Mouse (Mus musculus) cerebellum, adult 11 months (tissue): Measurements from ENCODE around the gene Slc4a1.

Source experiments
- DNase-seq: peaks from one replicate; pipeline ENCODE4 v3.0.0; 2022

Gene Slc4a1

GRCm38 (mm10) chr11:102374108-102374725, 8.2 kb upstream of the Slc4a1 start:
- no peak for DNase-seq

GRCm38 (mm10) chr11:102373646-102374045, 7.6 kb upstream of the Slc4a1 start:
- no peak for DNase-seq

DNA sequence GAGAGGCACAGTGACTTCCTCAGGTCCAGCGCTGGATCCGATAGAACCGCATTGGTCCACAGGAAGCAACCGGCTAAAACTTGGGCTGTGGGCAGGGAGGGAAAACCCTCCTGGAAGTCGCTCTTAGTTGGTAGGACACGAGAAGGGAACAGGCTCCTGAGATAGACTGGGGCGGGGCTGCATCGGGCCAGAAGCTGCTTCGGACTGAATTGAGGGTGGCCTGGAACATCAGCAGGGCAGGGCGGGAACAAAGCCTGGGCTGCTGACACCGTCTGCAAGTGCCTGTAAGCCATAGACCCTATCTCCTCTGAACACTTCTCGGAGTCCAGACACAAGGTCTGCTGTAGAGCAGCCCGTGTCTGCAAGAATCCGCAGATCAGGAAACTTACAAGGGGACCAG, 6.9 kb upstream of the Slc4a1 start:
- no peak for DNase-seq

- no peak for DNase-seq
Measured at GRCm38 (mm10) chr11:102371926-102372685, 6.1 kb upstream of the Slc4a1 start.

- DNase-seq: no peak
Measured at GRCm38 (mm10) chr11:102370285-102370684, 4.3 kb upstream of the Slc4a1 start.

- no peak for DNase-seq
Measured at GRCm38 (mm10) chr11:102369263-102369662, 3.3 kb upstream of the Slc4a1 start.

- no peak for DNase-seq
Measured at GRCm38 (mm10) chr11:102368347-102368746, 2.3 kb upstream of the Slc4a1 start.

DNA sequence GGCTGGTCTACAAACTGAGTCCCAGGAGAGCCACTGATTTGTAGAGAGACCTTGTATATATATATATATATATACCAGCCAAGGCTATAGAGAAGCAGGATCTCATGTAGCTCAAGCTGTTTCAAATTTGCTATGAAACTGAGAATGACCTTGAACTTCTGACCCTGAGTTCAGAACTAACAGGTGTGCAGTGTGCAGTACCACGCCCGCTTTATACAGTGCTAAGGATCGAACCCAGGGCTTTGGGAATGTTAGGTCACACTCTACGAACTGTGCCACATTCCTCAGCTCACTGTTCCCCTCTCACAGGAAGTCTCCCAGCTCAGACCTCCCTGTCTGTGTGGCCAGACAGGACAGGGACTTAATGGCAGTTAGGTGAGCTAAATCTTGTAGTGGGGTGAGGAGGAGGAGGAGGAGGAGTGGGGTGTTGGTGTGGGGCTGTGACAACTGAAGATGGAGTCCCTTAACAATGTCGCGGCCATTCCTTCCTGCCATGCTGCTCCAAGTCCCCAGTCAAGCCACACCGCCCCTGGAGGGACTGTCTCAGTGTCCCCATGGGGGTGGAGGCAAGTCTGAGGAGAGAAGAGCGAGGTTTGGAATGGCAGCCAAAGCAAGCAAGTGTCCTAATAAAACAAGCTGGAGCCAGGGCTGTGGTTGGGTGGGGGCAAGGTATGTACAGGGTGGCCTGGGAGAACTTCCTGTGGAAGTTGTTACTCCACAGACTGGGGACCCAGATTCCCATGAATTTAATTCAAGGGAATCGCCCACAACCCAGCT, 1.7 kb upstream of the Slc4a1 start:
- DNase-seq: no peak

- no peak for DNase-seq
Measured at GRCm38 (mm10) chr11:102365699-102366098, 304 bp downstream of the Slc4a1 start.

GRCm38 (mm10) chr11:102364570-102365371, 1.2 kb downstream of the Slc4a1 start:
- no peak for DNase-seq

DNA sequence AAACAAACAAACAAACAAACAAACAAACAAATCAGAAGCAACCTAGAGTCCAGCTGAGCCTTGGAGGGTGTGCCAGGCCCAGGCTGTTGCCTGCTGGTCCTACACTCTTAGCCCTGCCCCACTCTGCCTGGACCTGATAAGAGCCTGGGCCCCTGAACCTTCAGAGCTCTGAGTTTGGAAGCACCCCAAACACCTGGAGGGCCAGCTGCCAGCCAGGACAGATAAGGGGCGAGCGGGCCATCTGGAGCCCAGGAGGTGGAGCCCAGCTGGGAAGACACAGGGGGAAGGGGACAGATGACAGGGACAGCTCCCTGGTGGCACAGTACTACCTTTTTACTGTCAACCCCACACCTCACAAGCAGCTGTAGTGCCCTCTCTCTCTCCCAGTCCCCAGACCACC, 2.4 kb downstream of the Slc4a1 start:
- no peak for DNase-seq

DNA sequence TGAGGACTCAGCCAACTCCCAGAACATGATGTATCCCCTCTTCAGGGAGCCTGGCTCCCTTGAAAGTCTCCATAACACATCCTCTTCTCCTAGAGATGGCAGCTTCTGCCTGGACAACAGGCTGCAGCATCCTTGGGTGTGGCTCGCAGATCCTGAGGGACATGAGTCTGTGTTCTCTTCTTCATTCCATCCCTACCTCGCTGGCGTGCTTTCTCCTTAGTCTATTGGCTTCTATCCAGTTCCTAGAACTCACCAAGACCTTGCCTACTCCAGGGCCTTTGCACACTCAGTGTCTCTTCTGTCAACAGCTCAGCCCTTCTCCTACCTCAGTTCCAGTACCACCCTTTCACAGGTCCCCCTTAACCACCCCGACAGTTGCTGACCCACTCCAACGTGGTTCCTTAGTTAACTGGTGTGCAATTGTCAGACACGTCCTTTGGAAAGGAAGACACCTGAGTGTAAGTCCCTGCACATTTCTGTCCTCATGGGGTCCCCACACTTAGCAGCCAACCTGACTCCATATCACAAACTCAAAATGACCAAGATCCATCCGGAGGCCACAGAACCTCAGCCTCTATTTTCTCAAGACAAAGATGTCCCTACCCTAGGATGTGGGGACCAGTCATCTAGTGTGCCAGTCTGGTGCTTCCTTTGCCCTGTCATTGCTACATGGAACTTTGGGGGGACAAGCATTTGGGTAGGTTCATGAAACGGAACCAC, 4.1 kb downstream of the Slc4a1 start:
- DNase-seq: no peak

DNA sequence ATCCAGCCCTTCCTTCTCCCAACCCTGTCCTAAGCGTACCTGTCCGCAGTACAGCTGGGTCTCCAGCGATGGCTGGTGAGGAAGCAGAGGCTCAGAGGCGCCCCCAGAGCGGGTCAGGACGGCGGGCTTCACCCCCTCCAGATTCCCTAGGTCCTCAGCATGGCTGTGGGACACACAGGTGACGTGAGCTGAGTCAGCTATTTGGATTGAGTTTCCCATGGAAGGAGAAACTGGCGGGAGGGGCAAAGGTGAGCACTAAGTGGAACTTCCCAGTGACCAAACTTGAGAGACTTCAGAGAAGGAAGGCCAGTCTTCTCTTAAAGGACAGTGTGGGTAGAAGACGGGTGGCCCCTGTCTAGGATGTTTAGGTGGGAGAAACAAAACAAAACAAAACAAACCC, 7.6 kb downstream of the Slc4a1 start:
- no peak for DNase-seq

DNA sequence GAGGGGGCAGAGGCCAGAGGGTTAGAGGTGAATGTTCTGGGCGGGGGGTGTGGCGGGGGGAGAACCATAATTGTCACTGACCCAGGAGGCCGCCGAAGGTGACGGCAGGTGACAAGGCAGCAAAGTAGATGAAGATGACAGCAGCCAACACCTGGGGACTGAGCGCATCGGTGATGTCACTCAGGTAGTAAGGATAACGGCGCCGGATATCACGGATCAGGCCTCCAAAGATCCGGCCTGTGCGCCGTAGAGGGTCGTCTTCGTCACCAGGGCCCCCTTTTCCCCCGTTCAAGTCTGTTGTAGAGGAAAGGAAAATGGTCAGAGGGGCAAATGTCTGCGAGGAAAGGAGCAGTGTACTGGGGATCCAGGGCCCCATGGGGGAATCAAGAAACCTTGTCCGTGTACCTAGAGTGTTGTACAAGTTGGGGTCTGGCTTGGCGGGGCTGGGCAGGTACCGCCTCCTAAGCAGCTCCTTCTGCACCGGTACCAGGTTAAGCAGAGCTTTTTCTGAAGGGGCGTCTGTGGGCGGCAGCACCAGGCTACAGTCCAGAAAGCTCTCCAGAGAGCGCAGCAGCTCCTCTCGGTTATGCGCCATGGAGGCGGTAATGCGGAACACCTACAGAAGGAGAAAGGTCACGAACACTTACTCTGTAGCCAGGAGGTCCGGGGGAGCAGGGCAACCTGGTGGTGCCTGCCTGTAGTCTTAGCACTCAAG, 9.2 kb downstream of the Slc4a1 start:
- DNase-seq: no peak

DNA sequence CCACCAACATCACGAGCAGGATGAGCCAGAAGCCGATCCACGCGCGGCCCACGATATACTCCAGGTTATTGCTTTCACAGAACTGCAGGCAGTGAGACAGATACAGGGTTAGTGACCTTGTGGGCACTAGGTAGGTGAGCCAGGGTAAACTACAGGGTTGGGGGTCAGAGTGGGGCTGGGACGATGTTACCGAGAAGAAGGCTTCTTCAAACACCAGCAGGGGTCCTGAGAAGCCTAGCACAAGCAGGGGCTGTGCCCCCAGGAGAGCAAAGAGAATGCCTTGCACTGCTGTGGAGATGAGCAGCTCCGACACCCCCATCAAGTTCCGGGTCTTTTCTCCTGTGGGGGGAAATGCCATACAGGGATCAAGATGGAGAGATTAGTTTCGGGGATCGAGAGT, 9.8 kb downstream of the Slc4a1 start:
- no peak for DNase-seq

- DNase-seq: no peak
Measured at GRCm38 (mm10) chr11:102355501-102355900, 10.5 kb downstream of the Slc4a1 start.

- DNase-seq: peak; percentile 67
Measured at GRCm38 (mm10) chr11:102353021-102353431, 13.0 kb downstream of the Slc4a1 start.

GRCm38 (mm10) chr11:102352378-102352777, 13.6 kb downstream of the Slc4a1 start:
- DNase-seq: peak; percentile 42

DNA sequence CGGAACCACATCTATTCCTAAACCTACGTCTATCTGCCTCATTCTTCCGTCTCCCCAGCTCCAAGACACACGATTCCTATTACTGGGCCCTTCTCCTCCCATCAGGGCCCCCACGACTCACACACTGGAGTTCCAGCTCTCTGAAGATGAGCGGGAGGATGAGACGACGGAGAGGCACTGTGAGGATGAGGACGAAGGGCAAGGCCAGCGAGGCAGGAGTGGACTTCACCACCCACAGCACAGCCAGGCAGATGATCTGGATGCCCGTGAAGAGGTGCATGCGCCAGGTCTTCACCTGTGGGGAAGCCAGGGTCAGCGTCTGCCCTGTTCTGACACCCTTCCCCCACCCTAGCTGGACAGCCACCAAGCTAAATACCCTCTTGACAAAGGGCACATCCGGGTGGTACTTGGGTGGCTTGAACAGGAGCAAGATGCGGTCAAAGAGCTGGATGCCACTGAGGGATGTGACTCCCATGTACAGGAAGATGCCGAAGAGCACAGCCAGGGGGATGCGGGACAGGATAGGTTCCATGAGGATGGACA, 15.0 kb downstream of the Slc4a1 start:
- no peak for DNase-seq

DNA sequence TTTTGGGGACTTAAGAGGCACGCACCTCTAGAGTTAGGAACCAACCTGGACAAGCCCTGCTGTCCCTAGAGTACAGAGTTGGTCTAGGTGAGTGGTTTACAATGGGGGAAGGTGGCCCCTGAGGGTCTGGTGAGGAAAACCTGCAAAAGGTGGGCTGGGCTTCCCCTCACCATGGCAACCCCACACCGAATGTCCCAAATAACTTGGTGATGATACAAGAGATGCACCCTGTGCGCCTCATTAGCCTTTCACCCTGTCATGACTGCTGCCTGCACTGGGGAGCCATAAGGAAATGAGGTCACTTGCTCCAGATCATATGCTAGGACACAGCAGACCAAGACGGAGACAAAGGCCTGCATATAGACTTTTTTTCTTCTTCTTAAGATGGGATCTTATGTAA, 15.6 kb downstream of the Slc4a1 start:
- DNase-seq: no peak

DNA sequence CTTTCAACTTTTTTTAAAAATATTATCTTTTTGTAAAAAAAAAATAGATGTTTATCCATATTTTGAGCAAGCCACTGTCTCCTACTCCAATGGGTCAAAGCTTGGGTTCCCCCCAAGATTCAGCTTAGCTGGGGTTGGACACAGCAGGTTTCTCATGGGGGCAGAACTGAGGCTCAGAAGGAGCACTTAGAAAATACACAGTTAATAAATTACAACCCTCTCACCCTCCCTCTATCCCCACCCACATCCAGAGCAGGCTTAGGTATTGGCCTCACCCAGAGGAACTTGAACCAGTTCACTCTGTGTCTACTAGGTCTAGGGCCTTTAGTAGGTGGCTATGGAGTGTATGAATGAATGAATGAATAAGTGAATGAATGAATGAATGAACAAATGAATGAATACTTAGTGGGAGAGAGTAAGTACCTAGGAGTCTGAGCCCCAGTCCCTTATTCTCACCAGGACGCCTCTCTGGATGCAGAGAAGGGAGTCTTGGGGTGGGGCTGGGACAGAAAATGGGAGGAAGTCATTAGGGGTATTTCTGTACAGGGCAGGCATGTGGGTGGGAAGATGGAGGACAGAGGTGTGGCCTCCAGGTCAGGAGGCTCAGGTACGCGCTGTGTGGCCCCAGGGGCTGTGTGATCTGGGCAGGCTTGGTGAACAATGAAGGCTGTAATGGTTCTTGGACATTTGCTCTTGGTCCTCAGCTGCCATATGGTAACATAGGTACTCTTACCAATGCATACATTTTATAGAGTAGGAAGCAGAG, 16.6 kb downstream of the Slc4a1 start:
- DNase-seq: no peak
